Mouse (Mus musculus): Measurements from ENCODE around the gene Klre1.

- TF ChIP-seq CTCF (IDR thresholded peaks at IDR 0.05; ENCODE audit: low read depth) (no peak), EP300 (IDR thresholded peaks at IDR 0.05; ENCODE audit: low read depth) (no peak; the same call in 1 of the 2 replicates)
Observed at GRCm38 (mm10) chr6:129557298-129558023, 20.2 kb upstream of the Klre1 start.
